Mouse (Mus musculus): ENCODE measurements around the gene Gm21190.
"Not testable (repeated sequence)": the region's sequence is repeated elsewhere in the genome, so short reads cannot be mapped to it uniquely, and the experiment has no call there.

DNA sequence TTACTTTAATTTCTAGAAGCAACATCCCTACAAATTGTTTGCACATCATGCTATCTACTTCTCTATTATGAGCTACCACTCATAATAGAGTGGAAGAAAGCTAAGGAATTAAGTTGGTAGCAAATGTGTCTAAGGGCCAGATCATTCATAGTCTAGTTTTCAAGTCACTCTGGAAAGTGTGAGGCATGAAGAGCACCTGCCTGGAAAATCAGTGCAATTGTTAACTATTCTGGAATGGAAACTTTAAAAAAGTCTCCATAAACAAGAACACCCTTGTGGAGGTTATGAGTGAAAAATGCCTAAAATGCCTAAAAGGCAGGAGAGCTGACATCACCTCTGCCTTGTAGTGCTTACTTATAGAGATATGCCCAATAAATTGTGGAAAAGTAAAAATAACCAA lies 44.7 kb upstream of the Gm21190 start:
- TF ChIP-seq CTCF (IDR thresholded peaks at IDR 0.05; ENCODE audit: low read depth, low read length); TAL1 (conservative IDR thresholded peaks at IDR 0.05; ENCODE audit: low read depth, low read length); GATA1 (IDR thresholded peaks at IDR 0.05; ENCODE audit: borderline replicate concordance, low read length); POLR2AphosphoS5 (IDR thresholded peaks at IDR 0.05; ENCODE audit: insufficient replicate concordance, low read depth, low read length); GATA2 (IDR thresholded peaks at IDR 0.05; ENCODE audit: borderline replicate concordance, low read depth, low read length): not testable (repeated sequence)

All from G1E (cell line).